Mouse (Mus musculus) heart, postnatal 4 days (tissue): ENCODE measurements around the gene Rab43. TPM values are rescaled to one million over a fixed set of nuclear protein-coding genes. Genes with fewer than 3 reads are reported as not detected.

Experiments
- DNase-seq: peaks from one replicate; pipeline ENCODE4 v3.0.0; 2021
- total RNA-seq, 2 experiments: library from RNA; stranded (reverse); gene quantifications; 2 replicates each; pipeline ENCODE4 v1.2.3; 2021

Gene Rab43
- total RNA-seq, 2 experiments from 2014 or later: 19.7 TPM

DNA sequence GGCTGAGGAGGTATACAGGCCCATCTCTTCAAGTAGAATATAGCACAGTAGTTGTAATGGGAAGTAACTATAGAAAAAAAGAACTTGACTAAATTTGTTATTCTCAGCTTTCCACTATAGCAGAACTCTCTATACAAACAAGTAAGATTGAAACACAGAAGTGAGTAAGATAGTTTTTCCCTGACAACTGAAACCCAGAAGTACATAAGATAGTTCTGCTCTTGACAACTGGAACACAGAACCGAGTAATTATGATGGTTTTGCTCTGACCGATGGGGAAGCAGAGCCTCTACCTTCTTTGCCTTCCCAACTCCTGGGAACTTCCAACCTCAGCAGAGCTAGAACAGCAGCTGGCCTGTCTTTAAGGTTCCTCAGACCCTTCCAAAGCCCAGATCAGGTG lies 2.8 kb downstream of the Rab43 start:
- no peak for DNase-seq

DNA sequence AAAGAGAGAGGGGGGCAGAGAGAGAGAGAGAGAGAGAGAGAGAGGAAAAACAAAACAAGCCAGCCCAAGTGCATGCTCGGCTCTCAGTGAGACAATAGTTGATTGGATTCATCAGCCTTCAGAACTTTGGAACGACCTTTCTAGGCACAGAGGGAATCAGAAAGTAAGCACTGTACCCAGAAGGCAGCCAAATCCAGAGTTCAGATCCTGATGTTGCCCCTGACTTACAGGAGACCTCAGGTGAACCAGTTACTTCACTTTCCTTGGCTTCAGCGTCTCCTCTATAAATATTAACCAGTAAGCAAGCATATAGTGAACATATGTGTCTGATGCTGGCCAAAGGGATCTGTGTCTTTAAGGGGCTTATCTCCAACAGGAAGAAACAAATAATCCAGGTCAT lies 3.4 kb downstream of the Rab43 start:
- no peak for DNase-seq

DNA sequence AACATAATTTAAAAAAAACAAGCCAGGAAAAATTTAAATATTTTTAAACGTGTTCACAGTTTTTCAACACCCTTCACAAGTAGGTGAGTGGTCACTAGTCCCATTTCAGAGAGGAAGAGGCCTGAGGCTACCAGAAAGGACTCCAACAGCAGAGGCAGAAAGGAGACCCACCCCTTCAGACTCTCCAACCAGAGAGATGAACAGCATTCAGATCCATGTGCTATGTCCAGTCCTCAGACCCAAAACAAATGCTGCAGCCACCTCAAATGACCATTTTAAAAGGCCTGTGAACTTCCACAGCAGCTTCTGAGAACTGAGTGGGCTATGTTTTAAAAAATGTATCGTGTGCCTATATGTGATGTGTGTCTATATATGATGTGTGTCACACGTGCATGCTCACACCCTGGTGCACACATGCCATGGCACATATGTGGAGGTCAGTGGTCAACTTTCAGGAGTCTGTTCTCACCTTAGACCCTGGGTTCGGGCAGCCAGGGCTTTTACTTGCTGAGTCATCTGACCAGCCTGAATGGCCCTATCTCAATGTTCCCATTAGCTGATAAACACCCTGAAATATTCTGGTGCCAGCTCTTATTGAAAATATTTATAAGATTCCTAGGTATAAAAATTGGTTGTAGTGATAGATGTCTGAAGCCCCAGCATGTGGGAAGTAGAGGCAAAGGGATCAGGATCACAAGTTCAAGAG lies 4.1 kb downstream of the Rab43 start:
- no peak for DNase-seq

GRCm38 (mm10) chr6:87806857-87807256 lies 5.1 kb downstream of the Rab43 start:
- no peak for DNase-seq

- DNase-seq: no peak
Measured at GRCm38 (mm10) chr6:87806028-87806427, 5.9 kb downstream of the Rab43 start.

DNA sequence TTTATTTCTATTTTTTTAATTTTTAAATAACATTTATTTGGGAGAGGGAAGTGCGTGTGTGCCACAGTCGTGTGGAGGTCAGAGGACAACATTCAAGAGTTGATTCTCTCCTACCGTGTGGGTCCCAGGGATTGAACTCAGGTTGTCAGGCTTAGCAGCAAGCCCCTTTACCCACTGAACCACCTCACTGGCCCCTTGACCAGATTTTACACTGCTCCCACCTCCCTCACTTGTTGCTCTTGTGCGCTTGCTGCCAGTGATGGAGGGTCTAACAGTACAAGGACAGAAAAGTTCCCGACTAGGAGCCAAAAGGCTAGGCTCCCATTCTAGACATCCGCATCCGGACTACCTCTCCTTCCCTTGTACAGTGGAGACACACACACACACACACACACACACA lies 6.5 kb downstream of the Rab43 start:
- no peak for DNase-seq

DNA sequence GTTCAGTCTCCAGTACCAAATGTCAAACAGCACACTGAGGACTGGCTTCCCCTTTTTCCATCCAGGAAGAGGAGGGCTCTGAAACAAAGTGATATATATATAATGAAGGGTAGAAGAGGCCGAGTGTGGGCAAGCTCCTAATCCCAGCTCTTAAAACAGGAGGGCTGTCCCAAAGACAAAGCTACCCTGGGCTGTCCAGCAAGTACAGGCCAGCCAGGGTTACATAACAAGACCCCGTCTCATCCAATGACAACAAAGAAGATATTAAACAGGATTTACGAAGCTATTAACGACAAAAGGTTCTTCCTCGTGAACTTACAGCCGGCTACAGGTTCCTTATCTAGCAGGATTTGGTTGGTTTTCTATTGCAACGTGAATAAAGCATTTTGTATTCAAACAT lies 7.1 kb downstream of the Rab43 start:
- no peak for DNase-seq

DNA sequence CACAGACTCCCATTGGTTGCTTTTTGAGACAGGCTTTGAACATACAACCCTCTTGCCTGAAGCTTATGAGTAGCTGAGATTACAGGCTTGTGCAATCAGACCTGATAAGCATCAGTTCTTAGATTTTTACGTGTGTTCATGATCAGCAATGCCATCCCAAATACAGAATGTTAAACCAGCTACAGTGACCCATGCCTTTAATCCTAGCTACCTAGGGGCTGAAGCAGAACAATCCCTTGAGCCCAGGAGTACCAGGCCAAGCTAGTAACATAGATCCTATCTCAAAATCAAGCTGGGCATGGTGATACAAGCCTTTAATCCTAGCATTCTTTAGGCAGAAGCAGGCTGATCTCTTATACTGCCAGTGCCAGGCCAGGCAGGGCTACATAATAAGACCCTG lies 7.9 kb downstream of the Rab43 start:
- DNase-seq: no peak

DNA sequence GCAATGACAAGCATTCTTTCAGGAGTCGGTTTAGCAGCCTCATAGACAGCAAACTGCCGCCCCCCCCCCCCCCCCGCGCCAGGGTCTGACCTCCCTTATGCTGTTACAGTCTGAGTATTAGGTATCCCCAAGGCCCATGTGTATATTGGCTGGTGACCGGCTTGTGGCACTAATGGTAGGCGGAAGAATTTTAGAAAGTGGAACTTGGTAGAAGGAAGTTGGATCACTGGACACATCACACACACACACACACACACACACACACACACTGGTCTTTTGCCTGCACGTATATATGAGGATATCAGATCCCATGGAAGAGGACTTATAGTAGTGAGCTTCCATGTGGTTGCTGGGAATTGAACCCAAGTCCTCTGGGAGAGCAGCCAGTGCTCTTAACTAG lies 9.5 kb downstream of the Rab43 start:
- DNase-seq: no peak

DNA sequence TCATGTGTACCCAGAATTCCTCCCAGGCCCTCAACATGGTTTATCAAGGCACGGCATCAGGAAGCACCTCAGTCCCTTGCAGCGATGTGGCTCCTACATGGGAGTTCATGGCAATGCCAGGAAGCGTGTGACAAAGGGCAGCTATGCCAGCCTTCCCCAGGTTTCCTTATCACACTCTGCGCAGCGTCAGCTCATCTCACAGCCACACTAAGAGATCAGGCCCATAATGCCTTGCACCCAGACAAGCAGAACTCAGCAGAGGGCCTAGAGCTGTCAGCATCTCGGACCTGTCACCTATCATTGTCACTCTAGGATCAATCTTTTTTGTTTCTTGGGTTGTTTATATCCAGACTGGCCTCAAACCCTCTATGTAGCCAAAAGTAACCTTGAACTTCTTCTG lies 12.4 kb downstream of the Rab43 start:
- no peak for DNase-seq

- DNase-seq: no peak
Measured at GRCm38 (mm10) chr6:87797321-87797720, 14.6 kb downstream of the Rab43 start.

DNA sequence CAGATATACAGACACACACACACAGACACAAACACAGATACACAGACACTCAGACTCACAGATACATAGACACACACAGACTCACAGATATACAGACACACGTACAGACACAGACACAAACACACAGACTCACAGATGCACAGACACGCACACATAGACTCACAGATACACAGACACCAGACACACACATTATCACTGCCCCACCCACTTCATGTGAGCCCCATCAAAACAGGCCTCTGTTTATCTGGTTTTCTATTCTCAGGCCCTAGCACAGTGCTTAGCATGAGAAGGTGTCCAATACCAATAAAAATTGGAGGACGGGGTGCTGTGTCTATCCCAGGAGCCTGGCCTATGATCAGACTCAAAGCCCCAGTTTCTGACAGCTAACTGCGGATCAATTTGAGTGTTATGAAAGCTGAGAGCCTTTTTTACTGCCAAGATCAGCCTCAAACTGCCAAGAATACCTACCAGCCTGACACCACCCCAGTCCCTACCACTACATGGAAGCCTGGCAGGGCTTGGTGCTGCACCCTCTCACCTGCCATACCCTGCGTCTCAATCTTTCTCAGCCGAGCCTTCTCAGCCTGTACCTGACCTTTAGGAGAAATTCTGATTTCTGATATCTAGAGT lies 15.6 kb downstream of the Rab43 start:
- DNase-seq: no peak

GRCm38 (mm10) chr6:87795385-87796150 lies 16.4 kb downstream of the Rab43 start:
- no peak for DNase-seq

DNA sequence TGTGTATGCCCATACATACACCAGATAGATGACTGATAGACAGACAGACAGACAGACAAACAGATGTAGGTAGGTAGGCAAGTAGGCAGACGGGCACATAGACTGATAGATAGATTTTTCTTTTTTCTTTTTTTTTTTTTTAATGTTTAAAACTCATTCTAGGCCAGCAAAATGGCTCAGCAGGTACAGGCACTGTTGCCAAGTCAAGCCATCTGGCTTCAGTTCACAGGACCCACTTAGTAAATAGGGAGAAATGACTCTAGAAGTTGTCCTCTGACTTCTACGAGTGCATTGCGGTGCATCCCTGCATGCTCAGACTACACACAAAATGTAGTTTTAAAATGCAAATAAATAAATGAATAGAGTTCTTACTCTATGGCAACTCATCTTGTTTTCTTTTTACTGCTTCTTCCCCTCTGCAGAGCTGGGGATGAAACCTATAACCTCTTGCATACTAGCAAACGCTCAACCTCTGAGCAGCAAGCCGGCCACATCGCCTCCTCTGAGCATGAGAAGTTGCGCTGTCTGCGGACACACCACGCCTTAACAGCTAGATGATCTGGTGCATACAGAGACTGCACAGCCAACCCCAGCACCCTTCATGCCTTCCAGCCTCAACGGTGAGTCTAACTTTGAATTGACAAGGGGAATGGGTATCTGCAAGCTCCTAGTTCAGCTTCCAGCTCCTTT lies 18.0 kb downstream of the Rab43 start:
- no peak for DNase-seq

GRCm38 (mm10) chr6:87791826-87792225 lies 20.1 kb downstream of the Rab43 start:
- no peak for DNase-seq

DNA sequence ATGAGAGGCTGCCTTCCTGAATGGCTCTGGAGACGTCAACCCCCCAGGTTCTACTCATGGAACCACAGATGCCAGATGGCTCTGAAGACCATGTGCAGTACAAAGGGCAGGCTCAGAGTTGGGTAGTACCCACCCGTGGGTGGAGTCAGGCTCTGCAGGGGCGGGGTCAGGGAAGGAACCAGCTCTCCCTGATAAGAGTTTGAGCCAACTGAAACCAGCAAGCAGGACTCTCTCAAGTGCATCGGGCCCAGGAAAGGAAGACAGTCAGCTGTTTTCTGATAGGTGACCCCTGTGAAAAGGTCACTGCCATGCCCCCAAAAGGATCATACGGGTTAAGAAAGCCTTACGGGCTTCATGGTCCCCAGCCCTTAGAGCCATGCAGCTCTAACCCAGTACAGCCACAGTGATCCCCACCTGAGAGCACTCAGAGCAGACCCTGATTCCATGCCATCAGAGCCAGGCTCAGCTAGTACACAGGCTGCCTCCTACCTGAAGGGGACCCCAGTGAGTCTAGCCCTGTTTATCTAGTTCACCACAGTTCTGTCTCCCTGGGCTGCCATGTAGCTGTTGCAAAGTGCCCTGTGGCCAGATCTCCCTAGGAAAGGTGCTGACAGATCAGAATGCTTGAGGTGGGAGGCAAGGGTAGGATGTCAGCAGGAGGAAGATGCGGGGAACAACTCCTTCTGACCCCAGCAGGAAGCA lies 21.0 kb downstream of the Rab43 start:
- no peak for DNase-seq

GRCm38 (mm10) chr6:87789791-87790190 lies 22.2 kb downstream of the Rab43 start:
- DNase-seq: no peak

- DNase-seq: peak; percentile 64
Measured at GRCm38 (mm10) chr6:87788896-87789587, 22.9 kb downstream of the Rab43 start.

DNA sequence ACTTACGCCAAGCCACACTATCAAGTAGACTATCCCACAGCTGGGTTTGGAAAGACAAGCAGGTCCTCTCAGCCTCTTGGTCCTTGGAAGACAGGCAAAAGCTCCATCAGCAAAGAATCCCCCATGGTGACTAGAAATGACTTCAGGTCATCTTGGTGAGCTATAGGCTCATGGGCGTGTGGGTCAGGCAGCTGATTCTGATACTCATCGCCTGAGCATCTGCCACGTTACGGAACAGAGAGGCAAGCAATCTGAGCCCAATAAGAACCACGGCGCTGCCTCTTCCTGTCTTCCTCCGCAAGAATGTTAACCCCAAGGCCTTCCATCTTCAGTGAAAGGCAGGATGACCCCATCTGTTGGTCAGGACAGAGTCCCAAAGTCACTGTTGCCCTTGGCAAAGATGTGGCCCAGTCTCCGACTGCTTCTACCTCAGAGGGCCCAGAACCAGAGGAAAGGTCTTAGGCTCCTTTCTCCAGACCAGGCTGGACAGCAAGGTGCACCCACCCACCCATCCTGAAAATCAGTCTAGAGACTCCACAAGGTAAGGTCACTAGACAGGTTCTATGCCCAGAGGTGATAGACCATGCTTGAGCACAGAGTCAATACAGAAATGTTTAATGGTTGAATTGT lies 23.6 kb downstream of the Rab43 start:
- no peak for DNase-seq

- no peak for DNase-seq
Measured at GRCm38 (mm10) chr6:87787108-87787890, 24.7 kb downstream of the Rab43 start.

GRCm38 (mm10) chr6:87786621-87787020 lies 25.3 kb downstream of the Rab43 start:
- DNase-seq: no peak
